Mouse (Mus musculus) kidney, postnatal 10 days (tissue): Measurements from ENCODE around the gene Vmn1r222.
"Not testable (repeated sequence)": the region's sequence is repeated elsewhere in the genome, so short reads cannot be mapped to it uniquely, and the experiment has no call there.

Experiments
- DNase-seq: peaks from one replicate; pipeline ENCODE4 v3.0.0; 2021; ENCODE audit warnings: mixed read lengths

Vmn1r222 gene

GRCm38 (mm10) chr13:23235847-23236246, at the start of gene Vmn1r222:
TSS of gene Vmn1r222 (minus strand) at chr13:23235947.
- DNase-seq = not testable (repeated sequence)

- DNase-seq = no peak
These were observed 49.6 kb upstream of the Vmn1r222 start for GRCm38 (mm10) chr13:23285191-23285920.

GRCm38 (mm10) chr13:23279992-23280391, 44.2 kb upstream of the Vmn1r222 start:
- DNase-seq = no peak

- no peak for DNase-seq
These were observed 43.8 kb upstream of the Vmn1r222 start for GRCm38 (mm10) chr13:23279576-23279975.

GRCm38 (mm10) chr13:23270321-23271101, 34.8 kb upstream of the Vmn1r222 start:
- DNase-seq = peak; percentile 7

GRCm38 (mm10) chr13:23269681-23270080, 33.9 kb upstream of the Vmn1r222 start:
- DNase-seq = no peak

- DNase-seq = not testable (repeated sequence)
These were observed 33.4 kb upstream of the Vmn1r222 start for GRCm38 (mm10) chr13:23269127-23269526.

- not testable (repeated sequence) for DNase-seq
These were observed 32.9 kb upstream of the Vmn1r222 start for GRCm38 (mm10) chr13:23268606-23269005.

- no peak for DNase-seq
These were observed 22.9 kb upstream of the Vmn1r222 start for GRCm38 (mm10) chr13:23258546-23259048.

- DNase-seq = not testable (repeated sequence)
These were observed 11.1 kb upstream of the Vmn1r222 start, which contains the start of gene Vmn1r223 for GRCm38 (mm10) chr13:23246834-23247233. TSS of gene Vmn1r223 (plus strand) at chr13:23247134.

GRCm38 (mm10) chr13:23213827-23214226, 21.9 kb downstream of the Vmn1r222 start, which contains the start of gene Vmn1r221:
TSS of gene Vmn1r221 (plus strand) at chr13:23214127.
- not testable (repeated sequence) for DNase-seq

GRCm38 (mm10) chr13:23203885-23204284, 31.9 kb downstream of the Vmn1r222 start:
- not testable (repeated sequence) for DNase-seq

GRCm38 (mm10) chr13:23187875-23188274, 47.9 kb downstream of the Vmn1r222 start, which contains the start of gene Vmn1r220:
TSS of gene Vmn1r220 (minus strand) at chr13:23187975.
- no peak for DNase-seq
